Mouse (Mus musculus) ES-CJ7 (cell line): Measurements from ENCODE around the gene Cox8a.

ENCODE experiments used
- DNase-seq: peaks from one replicate; pipeline ENCODE4 v3.0.0; 2011; ENCODE audit warnings: low read depth, low spot score

Cox8a gene

DNA sequence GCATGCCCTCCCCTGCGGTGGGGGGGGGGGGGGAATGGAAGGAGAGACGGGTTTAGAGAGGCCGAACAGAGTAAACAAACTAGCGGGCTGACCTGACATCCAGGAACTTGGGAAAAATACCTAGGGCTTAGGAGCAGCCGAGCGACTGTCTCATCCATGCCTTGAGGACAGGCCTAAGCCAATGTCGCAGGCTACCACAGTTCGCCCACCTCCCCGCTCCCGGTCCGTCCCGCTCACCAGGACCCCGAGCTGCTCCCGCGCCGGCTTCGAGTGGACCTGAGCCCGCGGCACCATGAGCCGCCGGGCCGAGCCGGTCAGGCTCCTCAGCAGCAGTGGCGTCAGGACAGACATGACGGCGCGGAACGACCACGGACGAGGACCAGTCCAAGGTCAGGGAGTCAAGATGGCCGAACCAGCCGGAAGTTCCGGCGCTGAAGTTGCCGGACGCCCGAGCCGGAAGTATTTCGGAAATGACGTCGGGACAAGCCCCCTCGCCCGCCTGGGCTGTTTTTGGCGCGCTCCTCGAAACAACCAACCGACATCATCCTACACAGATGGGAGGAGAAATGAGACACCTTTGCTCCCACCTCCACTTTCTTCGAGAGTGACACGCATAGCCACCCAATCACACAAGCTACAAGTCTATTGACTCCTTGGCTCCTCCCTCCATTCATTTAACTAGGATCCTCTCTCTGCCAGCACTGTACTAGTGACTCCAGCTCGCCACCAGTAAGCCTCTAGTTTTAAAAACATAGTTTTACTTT, at the start of gene Cox8a:
Gene Cox8a (minus strand): TSS at position 455 of the 764 bp plus-strand sequence.
- DNase-seq: peak; percentile 99

DNA sequence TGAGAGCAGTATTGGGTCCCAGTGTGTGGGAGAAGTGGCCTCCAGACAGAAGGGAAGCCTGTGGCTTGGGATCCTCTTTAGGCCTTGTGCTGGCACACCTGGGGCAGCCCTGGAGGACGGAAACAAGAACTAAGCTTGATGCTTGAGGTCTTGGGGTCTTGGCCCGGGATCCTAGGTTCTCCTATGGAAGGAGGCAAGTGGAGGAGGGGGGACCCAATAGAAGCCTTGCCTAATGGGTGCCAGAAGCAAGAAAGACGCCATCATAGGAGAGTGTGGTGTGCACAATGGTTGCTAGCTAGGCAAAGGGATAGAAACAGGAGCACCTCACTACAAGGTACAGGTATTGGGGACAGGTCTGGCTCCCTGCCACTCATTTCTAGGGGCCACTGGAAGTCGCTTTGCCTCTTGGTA, 49.0 kb upstream of the Cox8a start:
- DNase-seq: no peak

DNA sequence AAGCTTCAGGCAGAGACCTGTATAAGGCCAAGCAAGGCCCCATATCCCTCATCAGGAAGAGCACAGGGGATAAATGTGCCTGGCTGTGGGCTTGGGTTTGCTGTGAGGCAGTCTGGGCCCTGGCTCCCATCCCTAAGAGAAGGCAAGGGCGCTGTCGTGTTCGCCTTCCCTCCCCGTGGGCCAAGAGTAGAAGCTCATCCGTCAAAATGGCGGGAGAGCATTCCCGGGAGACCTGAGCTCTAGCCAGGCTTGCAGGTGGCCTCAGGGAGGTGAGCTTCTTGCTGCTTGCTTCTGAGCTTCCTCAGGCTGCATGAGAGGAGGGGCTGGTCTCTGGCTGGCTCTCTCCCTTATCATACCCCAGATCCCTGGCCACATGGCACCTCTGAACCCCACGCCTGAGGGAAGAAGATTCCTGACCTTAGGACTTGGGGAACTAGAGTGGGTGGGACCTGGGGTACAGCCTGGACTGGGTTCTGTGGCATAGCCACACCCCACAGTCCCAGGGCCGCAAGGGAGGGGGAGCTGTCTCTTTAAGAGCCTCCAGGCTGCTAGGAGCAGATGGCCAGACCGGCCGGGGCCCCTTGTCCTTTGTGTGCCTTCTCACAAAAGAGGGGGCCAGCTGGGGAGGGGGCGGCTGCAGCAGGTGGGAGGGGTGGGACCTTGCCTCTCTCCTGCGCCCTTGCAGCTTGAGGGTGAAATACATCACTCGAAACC, 48.2 kb upstream of the Cox8a start:
- DNase-seq: peak; percentile 78

DNA sequence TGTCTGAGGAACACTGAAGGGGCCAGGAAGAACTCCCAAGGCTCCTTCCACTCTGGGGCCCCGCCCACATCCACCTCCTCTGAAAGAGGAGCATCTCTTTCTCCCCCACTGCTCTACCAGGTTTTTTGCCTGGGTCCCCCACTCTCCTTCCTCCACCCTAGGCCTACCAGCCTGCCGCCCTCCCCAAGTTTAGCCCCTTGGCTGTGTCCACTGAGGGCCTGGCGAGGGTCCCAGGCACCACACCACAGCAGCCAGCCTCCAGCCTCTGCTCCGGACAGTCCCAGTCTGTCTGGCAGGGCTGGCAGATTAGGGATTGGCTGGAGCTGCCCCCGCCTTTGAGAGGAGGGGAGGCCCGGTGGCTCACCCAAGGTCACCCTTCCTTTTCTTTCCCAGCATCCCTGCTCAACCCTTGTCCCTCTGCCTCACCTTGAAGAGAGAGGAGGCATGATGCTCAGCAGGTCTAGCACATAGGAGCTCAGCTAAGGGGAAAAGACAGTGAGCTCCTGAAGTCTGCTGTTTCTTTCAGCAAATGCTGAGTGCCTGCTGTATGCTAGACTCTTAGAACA, 47.4 kb upstream of the Cox8a start:
- DNase-seq: peak; percentile 87

DNA sequence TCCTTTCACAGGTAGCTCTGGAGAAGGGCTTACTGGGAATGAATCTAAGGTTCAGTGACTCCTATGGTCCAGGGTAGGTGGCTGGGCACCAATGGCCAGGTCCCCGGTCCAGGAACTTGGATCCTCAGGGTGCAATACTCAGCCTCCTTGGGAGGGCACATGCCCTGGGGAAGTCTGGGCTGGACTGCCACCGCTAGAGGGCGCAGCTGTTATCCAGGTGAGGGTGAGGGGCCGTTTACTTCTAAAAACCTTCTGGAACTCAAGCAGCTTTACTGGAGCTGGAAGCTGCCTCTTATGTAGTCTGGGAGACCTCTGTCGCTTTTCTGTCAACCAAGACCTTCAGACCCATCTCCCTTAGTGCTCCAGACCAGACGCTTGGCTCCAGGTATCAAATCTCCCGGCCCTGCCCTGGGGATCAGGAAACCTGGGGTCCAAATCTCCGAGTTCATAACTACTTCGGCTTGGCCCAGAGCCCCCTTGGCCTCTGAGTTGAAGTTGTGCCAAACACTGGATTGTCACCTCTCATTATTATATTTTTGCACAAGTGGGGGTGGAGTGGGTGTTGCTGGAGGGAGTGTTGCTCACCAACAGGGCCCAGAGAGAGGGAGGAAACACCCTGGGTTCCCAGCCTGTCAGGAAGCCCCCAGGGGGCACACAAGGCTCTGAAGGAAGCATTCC, 46.8 kb upstream of the Cox8a start:
- DNase-seq: peak; percentile 90

DNA sequence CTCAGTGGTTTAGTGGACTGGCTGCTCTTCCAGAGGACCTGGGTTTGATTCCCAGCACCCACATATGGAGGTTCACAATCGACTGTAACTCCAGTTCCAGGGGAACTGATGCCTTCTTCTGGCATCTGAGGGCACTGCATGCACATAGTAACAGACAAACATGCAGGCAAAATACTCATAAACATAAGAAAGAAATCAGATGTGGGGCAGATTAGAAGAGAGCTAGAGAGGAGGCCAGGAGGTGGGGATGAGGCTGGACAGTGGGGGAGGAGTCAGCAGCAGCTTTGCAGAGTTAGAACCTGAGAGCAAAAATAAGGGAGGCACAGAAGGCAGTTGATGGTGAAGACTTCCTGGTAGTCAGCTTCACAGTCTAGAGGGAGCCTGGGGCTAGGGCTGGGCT, 45.2 kb upstream of the Cox8a start:
- DNase-seq: peak; percentile 73

DNA sequence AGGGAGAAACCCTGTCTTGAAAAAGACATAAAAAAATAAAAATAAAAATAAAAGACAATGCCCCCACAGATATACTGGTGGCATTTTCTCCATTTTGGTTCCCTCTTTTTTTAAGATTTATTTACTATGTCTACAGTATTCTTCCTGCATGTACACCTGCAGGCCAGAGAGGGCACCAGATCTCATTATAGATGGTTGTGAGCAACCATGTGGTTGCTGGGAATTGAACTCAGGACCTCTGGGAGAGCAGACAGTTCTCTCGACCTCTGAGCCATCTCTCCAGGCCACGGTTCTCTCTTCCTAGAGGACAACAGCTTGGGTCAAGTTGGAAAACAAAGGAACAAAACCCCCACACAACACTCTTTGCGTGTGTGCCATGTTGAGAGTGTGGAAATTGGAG, 44.5 kb upstream of the Cox8a start:
- peak; percentile 60 for DNase-seq

DNA sequence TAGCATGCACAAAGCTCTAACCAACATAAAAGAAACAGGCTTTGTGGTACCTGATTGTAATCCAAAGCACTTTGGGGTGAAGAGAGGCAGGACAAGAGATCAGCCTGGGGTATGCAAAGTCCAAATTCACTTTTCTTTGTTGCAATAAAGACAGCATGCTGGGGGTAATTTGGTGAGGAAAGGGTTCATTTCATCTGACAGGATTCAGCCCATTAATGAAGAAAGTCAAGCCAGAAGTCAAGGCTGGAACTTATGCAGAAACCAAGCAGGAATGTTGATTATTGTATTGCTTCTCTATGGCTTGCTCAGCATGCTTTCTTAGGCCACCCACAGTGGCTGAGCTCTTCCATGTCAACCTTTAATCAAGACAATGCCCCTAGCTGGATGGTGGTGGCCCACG, 44.1 kb upstream of the Cox8a start:
- peak; percentile 97 for DNase-seq

DNA sequence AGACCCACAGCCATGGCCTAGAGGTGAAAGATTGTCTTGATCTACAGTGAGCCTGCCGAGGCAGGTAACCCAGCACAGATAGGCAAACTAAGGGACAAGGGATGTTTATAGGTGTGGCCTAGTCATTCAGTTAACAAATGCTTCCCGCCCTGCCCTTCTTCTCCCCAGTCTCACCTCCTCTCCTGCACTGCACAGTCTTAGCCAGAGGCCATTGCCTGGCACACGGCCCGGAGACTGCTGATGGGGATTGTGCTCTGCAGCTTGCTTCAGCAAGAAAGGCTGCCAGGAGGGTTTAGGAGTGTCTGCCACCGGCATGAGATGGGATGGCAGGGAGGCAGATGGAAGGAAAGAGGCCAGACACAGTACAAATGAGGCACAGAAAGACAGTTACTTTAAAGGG, 40.5 kb upstream of the Cox8a start:
- DNase-seq: peak; percentile 64

DNA sequence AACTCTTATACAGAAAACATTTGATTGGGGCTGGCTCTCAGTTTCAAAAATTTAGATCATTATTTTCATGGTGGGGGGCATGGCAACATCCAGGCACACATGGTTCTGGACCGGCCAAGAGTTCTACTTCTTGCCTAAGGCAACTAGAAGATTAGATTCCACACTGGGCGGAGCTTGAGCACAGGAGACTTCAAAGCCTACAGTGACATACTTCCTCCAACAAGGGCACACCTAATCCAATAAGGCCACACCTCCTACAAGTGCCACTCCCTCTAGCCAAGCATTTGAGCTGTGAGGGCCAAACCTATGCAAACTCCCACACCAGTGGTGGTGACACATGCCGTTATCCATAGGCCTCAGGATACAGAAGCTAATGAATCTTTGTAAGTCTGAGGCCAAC, 28.6 kb upstream of the Cox8a start:
- DNase-seq: peak; percentile 93

DNA sequence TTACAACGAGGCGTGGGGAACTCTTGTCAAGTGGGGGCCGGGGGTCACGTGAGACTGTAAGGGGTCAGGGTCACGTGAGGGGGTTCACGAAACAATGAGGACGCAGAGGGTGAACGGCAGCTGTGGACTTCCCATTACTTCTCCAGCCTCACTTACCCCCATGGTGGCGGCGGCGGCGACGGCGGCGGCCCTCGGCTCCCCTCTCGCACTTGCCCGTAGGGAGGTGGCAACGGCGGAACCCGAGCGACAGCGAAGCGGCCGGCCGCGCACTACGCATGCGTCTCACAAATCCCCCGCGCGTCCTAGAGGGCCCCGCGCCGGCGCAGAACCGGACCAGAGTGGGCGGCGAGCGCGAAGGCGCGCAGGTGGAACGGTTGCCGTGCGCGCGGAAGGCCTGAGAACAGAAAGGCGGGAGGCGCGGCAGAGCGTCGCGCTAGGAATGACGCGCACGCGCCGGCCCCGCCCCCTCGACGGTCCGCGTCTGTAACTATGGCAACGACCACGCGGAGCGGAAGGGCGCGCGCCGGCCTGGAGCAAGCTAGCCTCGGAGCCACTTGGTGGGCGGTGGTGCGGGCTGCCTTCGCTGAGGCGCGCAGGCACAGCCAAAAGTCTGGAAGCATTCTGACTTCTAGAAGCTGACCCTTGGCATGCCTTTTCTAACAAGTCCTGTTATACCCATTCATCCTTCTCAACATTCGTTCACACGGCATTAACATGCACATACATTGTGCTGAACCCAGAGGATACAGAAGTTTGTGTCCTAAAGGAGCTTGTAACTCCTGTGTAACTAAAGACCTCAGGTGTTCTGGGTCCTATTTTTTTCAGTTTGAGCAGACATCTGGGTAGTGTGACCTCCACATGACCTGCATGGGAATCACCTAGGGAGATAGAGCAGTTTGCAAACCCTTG, 23.6 kb upstream of the Cox8a start, which contains the start of gene Naa40:
Gene Naa40 (minus strand): TSS at position 402 of the 909 bp plus-strand sequence.
- peak; percentile 95 for DNase-seq

DNA sequence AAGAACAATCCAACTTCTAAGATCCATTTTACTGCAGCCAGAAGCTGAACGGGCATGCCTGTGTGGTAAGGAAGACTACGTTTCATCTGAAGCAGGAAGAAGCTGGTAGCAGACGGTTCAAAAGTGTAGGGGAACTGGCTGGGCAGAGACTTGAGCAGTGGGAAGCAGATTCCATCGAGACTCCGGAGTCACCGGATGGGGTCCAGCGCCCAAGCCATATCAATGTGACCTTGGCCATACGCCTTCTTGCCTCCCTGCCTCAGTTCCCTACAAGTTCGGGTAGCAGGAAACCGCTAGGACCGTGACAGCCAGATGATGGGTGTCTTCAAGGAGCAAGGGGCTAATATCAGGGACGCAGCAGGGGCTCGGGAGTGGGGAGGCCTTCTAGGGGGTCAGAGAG, 22.9 kb upstream of the Cox8a start:
- no peak for DNase-seq

DNA sequence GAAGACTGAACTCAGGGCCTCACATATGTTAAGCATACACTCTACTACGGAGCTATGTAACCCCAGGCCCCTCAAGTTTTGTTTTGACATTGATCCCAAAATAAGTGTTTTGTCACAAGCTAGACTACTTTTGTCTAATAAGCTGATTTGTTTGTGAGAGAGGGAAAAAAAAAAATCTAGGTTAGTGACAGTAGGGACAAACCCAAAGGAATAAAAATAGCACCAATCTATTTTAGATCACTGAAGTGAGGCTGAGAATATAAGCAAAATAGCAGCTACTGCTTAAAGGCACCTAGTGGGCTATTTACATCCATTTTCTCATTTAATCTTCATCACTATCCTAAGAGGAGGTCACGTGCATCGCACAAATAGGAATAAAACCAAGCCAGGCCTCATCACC, 22.2 kb upstream of the Cox8a start:
- no peak for DNase-seq

DNA sequence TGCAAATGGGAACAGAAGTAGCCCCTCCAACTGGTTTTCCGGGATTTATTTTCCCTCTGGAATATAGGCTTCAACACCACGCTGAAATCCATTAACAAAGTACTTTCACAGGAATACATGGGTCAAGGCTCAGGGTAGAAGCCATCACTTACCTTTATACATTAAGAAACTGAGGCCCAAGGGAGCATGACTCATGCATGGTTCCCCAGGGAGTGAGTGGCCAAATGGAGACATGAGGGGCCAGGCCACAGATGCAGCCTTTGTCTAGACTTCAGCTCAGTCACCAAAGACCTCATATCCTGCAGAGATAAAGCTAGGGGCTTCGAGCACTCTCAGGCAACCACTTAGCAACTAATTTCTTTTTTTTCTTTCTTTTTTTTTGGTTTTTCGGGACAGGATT, 19.3 kb upstream of the Cox8a start:
- no peak for DNase-seq

DNA sequence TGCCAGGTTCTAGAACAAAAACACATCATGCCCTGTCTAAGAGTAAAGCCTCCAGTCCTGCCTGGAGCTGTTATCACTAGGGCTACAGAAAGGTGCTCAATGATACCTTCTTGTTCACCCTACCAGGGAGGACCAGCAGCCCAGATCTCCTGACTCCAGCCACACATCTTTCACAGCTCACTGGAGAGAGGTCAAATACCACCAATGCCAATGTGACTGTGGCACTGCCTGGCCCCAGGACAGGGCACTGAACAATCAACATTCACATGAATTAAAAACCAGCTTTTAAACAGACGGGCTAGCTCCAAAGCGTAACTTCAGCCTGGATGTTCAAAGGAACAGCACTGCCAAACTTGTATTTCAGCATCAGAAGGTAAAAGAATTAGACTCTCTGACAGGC, 18.6 kb upstream of the Cox8a start:
- DNase-seq: no peak

DNA sequence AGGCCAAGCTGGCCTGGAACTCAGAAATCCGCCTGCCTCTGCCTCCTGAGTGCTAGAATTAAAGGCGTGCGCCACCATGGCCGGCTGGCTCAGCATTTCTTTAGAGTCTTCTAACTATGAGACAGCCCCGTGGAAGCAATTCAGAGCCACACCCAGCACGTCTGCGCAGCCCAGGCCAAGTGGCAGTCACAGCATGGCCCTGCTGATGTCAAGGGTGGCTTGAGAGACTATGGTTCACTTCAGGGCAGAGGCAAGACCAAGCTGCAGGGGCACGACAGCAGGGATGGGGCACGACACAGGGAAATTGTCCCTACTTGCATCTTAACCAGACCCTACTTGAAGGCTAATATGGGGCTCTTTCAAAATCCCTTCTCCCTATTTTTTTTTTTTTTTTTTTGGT, 18.0 kb upstream of the Cox8a start:
- DNase-seq: peak; percentile 51

DNA sequence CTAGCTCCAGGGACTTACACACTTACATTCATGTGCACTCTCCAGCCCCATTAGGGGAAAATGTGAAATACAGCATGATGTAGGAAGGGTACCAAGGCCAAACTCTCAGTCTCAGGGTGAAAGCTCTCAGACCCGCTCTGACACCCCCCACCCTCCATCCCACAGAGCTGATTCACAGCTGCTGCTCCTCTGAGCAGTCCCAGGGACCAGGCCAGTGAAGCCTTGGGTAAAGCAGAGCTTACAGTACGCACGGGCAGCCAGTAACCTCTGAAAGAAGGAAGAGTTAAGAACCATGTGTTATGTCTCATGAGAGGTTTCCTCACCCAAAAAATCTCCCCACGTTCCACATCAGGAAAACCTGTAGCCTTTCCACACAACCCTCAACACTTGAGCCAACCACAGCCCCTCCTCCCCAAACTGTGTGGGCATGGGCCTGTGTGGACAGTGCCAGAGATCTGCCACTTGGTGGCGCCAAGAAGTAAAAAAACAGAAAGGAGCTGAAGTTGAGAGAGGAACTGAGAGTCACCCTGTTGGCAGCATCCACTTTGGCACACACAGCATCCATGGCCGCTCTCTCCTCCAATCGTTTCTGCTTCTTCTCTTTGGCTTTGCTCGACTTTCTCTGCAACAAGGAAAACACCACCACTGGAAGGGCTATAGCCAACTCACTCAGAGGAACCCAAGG, 17.3 kb upstream of the Cox8a start:
- DNase-seq: peak; percentile 78

DNA sequence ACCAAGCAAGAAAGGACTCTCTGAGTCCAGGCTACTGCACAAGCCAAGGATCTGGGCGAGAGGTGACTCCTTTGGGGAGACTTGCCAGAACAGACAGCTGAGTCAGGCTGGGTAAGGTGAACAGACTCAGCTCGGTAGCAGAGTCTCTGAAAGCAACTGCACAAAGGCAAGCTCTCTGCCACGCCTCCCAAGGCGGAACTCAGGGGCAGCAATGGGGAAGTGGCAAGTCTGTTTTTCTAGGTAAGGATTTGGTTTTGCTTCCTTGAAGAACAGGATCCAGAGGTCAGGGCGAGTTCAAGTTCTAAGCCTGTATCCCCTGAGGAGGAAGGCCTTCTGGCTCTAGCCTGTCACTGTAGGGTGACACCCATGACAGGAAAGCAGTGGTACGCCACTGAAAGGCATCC, 9.1 kb upstream of the Cox8a start:
- no peak for DNase-seq

DNA sequence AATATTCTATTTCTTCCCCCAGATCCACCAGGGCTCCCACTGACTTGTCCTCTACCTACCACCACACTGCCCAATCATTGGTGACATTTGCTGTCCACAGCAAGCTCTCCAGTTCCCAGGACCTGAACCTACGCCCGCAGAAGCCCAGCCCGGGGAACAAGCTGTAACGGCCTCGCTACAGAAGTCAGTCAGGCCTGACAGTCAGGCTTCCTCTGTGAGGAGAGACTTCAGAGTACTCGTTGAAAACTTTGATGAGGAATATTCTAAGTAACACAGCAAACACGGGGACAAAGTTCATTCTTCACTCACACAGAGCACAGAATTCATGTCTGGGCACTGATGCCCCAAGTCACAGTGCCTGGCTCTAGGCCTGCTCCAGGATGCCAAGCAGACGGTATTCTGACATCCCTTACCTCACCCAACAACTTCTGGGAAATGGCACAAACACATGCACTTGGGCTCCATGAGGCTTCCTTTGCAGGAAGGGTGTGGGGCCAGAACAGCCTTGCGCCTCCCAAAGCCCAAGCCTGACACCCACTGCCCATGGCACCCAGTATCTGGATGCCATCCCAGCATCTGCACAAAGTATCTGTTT, 7.8 kb upstream of the Cox8a start:
- DNase-seq: no peak

DNA sequence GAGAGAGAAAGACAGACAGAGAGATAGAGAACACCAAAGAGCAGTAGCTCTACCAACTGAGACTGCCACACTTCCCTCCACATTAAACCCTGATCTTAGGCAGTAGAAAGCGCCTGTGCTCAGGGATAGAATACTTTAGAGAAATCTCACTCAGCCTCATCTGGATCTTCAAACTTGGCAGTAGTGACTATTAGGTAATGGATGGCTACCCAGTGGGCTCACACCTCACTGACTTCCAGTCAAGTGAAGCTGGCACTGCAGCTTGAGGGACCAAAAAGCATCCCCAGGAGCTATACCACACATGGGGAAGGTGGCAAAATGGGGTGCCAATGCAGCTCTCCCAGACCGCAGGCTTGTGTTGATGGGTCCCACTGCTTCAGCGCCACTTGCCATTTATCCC, 6.8 kb upstream of the Cox8a start:
- no peak for DNase-seq
